Mouse (Mus musculus): ENCODE measurements around the gene Gm26602. TPM values are rescaled to one million over a fixed set of nuclear protein-coding genes. Genes with fewer than 3 reads are reported as not detected.
"Not testable (repeated sequence)": the region's sequence is repeated elsewhere in the genome, so short reads cannot be mapped to it uniquely, and the experiment has no call there.

The Gm26602 gene
- polyA plus RNA-seq, 1 experiment from 2014 or later = 33.6 TPM

GRCm38 (mm10) chr10:79889386-79889785, 21.3 kb upstream of the Gm26602 start:
- WGBS = 96% methylated on average over 2 of the region's 2 CpGs
- H3K4me3 ChIP-seq = no peak overlapping the region
- H3K27ac ChIP-seq = no peak overlapping the region
- H3K9ac ChIP-seq = no peak overlapping the region
- H3K27me3 ChIP-seq = peaks cover 9% of the 10 kb centered on the region; the same call in 1 of the 2 replicates
- 0 out of 2 replicates have a peak, but pooled peaks cover 4% of the 10 kb centered on the region for H3K36me3 ChIP-seq (ENCODE audit: poor library complexity, severe bottlenecking)
- H3K9me3 ChIP-seq (replicated peaks) = no peaks in the 10 kb centered on the region
- H3K4me1 ChIP-seq = no peaks in the 10 kb centered on the region; the same call in 1 of the 2 replicates
- no peak overlapping the region for H3K4me2 ChIP-seq
- no peak for ATAC-seq

- H3K27me3 ChIP-seq = peaks cover 9% of the 10 kb centered on the region; the same call in 1 of the 2 replicates
- no peaks in the 10 kb centered on the region; the same call in 1 of the 2 replicates for H3K4me1 ChIP-seq
- no peak within 1 kb of the TSS for H3K27ac ChIP-seq
- H3K9me3 ChIP-seq (replicated peaks) = no peaks in the 10 kb centered on the region
- H3K9ac ChIP-seq = no peak within 1 kb of the TSS
- H3K4me2 ChIP-seq = no peak within 1 kb of the TSS
- no peak within 1 kb of the TSS for H3K4me3 ChIP-seq
- peaks cover 13% of the 10 kb centered on the region for H3K36me3 ChIP-seq (ENCODE audit: poor library complexity, severe bottlenecking)
- 41% methylated on average over 5 of the region's 5 CpGs for WGBS
- ATAC-seq = no peak
Measured at GRCm38 (mm10) chr10:79890670-79891069, 20.0 kb upstream of the Gm26602 start, which contains the start of gene Cfd. Gene Cfd (plus strand): TSS chr10:79890853.

- not testable (repeated sequence) for H3K27me3 ChIP-seq; H3K4me2 ChIP-seq; H3K9ac ChIP-seq; H3K4me3 ChIP-seq; H3K9me3 ChIP-seq (replicated peaks); H3K4me1 ChIP-seq; H3K27ac ChIP-seq
- peaks cover 32% of the 10 kb centered on the region for H3K36me3 ChIP-seq (ENCODE audit: poor library complexity, severe bottlenecking)
- ATAC-seq = peak; percentile 68
- WGBS = 44% methylated on average over 22 of the region's 22 CpGs
Measured at GRCm38 (mm10) chr10:79892451-79893118, 18.1 kb upstream of the Gm26602 start.

GRCm38 (mm10) chr10:79896306-79896705, 14.3 kb upstream of the Gm26602 start:
- peaks cover 57% of the 10 kb centered on the region for H3K36me3 ChIP-seq (ENCODE audit: poor library complexity, severe bottlenecking)
- no peak for ATAC-seq
- peaks cover 13% of the 10 kb centered on the region; the same call in 1 of the 2 replicates for H3K27me3 ChIP-seq
- H3K9ac ChIP-seq = no peak overlapping the region
- H3K4me1 ChIP-seq = peaks cover 10% of the 10 kb centered on the region
- WGBS = 91% methylated on average over 16 of the region's 16 CpGs
- H3K4me2 ChIP-seq = no peak overlapping the region
- no peaks in the 10 kb centered on the region for H3K9me3 ChIP-seq (replicated peaks)
- H3K4me3 ChIP-seq = no peak overlapping the region
- no peak overlapping the region for H3K27ac ChIP-seq

- Histone ChIP-seq H3K4me3 (no peak overlapping the region), H3K9ac (no peak overlapping the region), H3K4me1 (peaks cover 14% of the 10 kb centered on the region), H3K27ac (no peak overlapping the region), H3K36me3 (ENCODE audit: poor library complexity, severe bottlenecking) (peaks cover 57% of the 10 kb centered on the region), H3K9me3 (replicated peaks) (no peaks in the 10 kb centered on the region), H3K4me2 (no peak overlapping the region), H3K27me3 (peaks cover 13% of the 10 kb centered on the region; the same call in 1 of the 2 replicates)
- 90% methylated on average over 13 of the region's 13 CpGs for WGBS
- no peak for ATAC-seq
Measured at GRCm38 (mm10) chr10:79896814-79897213, 13.8 kb upstream of the Gm26602 start.

- H3K9me3 ChIP-seq (replicated peaks) = no peaks in the 10 kb centered on the region
- H3K27me3 ChIP-seq = peaks cover 14% of the 10 kb centered on the region; the same call in 1 of the 2 replicates
- H3K9ac ChIP-seq = no peak overlapping the region
- H3K4me2 ChIP-seq = no peak overlapping the region
- peaks cover 14% of the 10 kb centered on the region for H3K4me1 ChIP-seq
- H3K27ac ChIP-seq = no peak overlapping the region
- no peak for ATAC-seq
- 56% methylated on average over 20 of the region's 20 CpGs for WGBS
- no peak overlapping the region for H3K4me3 ChIP-seq
- H3K36me3 ChIP-seq (ENCODE audit: poor library complexity, severe bottlenecking) = peaks cover 58% of the 10 kb centered on the region
Measured at GRCm38 (mm10) chr10:79897316-79898245, 13.1 kb upstream of the Gm26602 start.

- 6% methylated on average over 2 of the region's 2 CpGs for WGBS
- Histone ChIP-seq H3K4me1 (peaks cover 14% of the 10 kb centered on the region), H3K4me3 (no peak overlapping the region), H3K9ac (peak overlapping the region; percentile 50), H3K27me3 (peaks cover 20% of the 10 kb centered on the region; the same call in 1 of the 2 replicates), H3K4me2 (no peak overlapping the region), H3K9me3 (replicated peaks) (no peaks in the 10 kb centered on the region), H3K36me3 (ENCODE audit: poor library complexity, severe bottlenecking) (peaks cover 73% of the 10 kb centered on the region), H3K27ac (peak overlapping the region; percentile 21; the same call in 1 of the 2 replicates)
- peak; percentile 53 for ATAC-seq
Measured at GRCm38 (mm10) chr10:79900951-79901410, 9.7 kb upstream of the Gm26602 start.

- H3K27ac ChIP-seq = no peak overlapping the region
- H3K4me3 ChIP-seq = no peak overlapping the region
- no peaks in the 10 kb centered on the region for H3K9me3 ChIP-seq (replicated peaks)
- ATAC-seq = no peak
- no peak overlapping the region for H3K4me2 ChIP-seq
- no peak overlapping the region for H3K9ac ChIP-seq
- peaks cover 55% of the 10 kb centered on the region for H3K36me3 ChIP-seq (ENCODE audit: poor library complexity, severe bottlenecking)
- H3K4me1 ChIP-seq = peaks cover 13% of the 10 kb centered on the region
- H3K27me3 ChIP-seq = 0 out of 2 replicates have a peak, but pooled peaks cover 7% of the 10 kb centered on the region
- 90% methylated on average over 9 of the region's 9 CpGs for WGBS
Measured at GRCm38 (mm10) chr10:79906712-79907111, 3.9 kb upstream of the Gm26602 start.

GRCm38 (mm10) chr10:79907415-79907814, 3.2 kb upstream of the Gm26602 start:
- no peak for ATAC-seq
- Histone ChIP-seq H3K4me1 (peaks cover 13% of the 10 kb centered on the region), H3K36me3 (ENCODE audit: poor library complexity, severe bottlenecking) (peaks cover 62% of the 10 kb centered on the region), H3K9ac (no peak overlapping the region), H3K4me2 (peak overlapping the region; percentile 48; the same call in 1 of the 2 replicates), H3K4me3 (no peak overlapping the region), H3K27ac (no peak overlapping the region), H3K27me3 (0 out of 2 replicates have a peak, but pooled peaks cover 7% of the 10 kb centered on the region), H3K9me3 (replicated peaks) (no peaks in the 10 kb centered on the region)
- 95% methylated on average over 10 of the region's 10 CpGs for WGBS

GRCm38 (mm10) chr10:79908167-79909091, 2.2 kb upstream of the Gm26602 start, which contains the start of gene Med16:
Gene Med16 (minus strand): TSS chr10:79908923.
- Histone ChIP-seq H3K4me3 (peak within 1 kb of the TSS; percentile 68), H3K27ac (peak within 1 kb of the TSS; percentile 96), H3K9ac (peak within 1 kb of the TSS; percentile 89), H3K36me3 (ENCODE audit: poor library complexity, severe bottlenecking) (peaks cover 58% of the 10 kb centered on the region), H3K27me3 (no peaks in the 10 kb centered on the region), H3K9me3 (replicated peaks) (no peaks in the 10 kb centered on the region), H3K4me1 (peaks cover 13% of the 10 kb centered on the region), H3K4me2 (peak within 1 kb of the TSS; percentile 48)
- WGBS = 2% methylated on average over 52 of the region's 52 CpGs
- peak; percentile 92 for ATAC-seq
